Mouse (Mus musculus) lung, adult 18-20 months (tissue): ENCODE results near the gene Dock2.

Experiments
- DNase-seq, 2 experiments: peaks; one replicate each; pipeline ENCODE4 v3.0.0; 2022; ENCODE audit warnings: mixed read lengths in 2 of 2

The Dock2 gene

DNA sequence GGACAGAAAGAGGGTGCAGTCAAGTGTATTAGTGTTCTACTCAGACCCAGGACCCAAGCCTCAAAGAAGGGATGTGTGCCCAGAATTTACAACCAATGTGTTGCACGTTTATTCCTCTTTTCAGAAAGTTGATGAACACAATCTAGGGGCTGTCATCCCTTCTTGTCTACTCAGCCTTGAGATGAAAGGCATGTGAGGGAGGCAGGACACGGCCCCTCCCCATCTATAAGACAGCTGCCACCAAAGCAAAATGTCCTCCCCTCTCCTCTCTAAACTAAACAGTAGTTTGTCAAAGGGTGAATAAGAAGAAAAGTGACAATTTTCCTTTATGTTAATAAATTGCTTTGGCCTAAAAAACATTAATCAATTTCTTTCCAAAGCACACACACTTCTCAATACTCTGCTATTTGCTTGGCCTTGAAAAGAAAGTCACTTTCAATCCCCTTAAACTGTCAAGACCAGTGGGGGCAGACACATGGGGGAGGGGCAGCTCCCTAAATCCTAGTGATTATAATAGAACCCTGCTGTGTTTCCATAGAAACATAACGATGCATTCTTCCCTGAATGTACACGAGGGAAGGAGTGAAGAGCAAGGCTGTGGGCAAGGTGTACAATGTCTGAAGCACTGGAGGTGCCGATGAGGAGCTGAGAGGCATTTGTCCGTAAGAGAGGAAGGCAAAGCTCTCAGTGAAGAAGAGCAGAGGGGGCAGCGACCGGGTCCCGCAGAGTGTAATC is 367.6 kb downstream of the Dock2 start:
- DNase-seq: no peak

DNA sequence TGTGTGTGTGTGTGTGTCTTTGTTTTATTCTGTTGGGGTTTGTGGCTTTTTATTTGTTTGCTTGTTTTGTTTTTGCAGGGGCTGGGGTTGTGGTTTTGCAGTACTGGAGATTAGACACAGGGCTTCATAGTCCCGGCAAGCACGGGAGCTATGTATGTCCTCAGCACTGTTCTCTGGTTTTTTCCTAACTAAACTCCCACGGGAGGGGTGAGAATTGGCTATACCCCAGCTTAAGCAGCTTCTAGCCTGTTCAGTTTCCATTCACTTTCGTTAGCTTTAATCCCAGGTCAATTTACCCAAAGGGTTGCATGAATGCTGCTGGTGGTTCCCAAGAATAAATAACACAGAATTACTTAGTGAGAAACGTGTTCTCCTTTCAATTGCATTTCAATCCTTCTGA is 376.8 kb downstream of the Dock2 start:
- no peak for DNase-seq

DNA sequence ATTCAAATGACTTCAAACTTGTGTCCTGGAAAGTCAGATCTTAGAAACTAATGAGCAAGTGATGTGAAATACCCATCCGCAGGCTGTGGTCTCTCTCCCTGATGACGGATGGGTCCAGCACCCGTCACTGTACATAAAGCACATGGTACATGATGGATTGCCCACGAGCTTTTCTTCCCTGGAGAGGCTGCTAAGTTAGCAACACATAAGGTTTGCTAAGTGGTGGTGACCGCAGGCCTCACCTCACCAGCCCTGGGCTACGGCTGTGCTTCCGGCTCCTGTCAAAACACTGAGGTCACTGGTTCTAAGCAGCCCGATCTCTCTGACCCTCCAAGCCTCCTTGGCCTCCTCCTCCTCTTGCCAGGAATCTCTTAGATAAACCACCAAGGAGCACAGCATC is 377.4 kb downstream of the Dock2 start:
- no peak for DNase-seq

DNA sequence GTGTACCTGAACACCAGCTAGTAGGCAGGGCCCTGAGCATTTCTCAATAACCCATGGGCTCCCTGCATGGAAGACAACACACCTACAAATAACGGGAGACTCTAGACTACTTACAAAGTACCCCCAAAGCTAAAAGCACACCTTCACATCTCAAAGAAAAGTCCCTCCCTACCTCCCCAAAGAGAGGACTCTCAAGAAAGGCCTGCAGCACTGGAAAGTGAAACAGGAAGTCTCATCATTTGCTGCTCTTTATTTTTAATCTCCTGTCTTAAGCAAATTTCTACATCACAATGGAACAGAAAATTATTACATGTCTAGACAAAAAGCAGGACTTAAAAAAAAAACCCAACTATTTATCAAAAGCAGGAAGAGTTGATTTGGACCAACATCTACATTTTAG is 378.4 kb downstream of the Dock2 start:
- no peak for DNase-seq

DNA sequence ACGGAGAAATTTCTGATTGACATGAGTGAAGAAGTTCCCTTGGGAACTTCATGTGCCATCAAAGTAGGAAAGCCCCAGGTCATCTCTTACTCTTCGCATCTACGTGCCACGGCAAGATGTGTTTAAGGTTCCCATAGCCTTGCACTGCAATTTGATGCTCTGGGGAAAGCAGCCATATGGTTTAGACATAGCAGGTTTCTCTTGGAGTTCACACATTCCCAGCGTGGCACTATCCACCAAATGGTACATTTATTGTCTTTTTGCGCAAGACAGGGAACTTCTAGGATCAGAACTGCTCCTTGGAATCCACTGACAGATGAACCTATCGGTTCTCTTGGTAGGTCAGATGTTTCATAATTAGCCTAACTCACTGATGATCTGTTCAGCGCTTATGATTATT is 382.3 kb downstream of the Dock2 start:
- no peak for DNase-seq

DNA sequence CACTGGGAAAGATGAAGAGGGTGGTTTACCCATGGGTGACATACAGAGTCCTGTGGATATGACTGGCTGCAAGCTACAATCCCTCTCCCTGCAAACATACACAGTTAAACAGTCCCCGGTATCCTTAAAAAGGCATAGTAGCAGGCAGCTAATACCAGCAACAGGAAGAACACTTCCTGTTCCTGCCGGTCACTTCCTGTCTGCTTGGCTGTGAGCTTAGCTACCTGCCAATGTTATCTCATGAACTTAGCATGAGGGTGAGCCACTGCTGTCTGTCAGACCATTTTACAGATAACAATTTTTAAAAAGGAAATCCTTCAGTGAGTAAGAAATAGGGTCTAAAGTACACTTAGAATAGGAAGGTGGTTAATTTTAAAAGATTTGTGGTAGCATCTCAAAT is 385.1 kb downstream of the Dock2 start:
- no peak for DNase-seq

DNA sequence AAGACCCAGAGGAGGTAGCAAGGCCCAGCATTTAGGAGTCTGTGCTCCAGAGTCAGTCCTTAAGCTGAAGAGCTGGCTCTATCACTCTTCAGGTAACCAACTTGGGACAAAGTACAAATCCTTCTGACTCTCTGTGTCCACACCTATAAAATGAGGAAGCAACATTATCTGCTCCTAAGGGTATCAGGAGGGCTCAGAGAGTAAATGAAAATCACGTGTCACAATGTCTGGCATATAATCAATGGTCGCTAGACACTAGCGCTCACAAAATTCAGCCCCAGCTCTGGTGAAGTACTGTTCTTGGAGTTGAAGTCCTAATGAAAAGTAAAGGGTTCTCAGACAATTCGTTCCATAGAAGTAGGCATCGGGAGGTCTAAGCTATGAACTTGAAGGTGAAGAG is 386.0 kb downstream of the Dock2 start:
- no peak for DNase-seq

DNA sequence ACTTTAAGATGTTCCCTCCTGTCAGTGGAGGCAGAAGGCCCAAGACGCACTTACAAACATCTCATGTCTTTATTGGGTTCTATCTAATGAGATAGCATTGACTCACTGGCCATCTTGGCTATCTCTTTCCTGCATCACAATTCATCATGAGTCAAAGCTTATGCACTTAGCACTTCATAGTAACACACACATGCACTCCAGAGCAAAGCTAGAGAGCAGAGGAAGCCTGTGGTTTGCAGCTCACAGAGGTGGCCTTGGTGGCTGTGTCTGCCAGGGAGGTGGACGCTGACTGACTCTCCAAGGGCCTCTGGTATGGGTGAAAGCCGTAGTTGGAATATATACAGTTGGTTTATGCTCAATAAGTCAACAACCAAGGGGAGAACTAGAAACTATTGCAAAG is 387.9 kb downstream of the Dock2 start:
- no peak for DNase-seq

DNA sequence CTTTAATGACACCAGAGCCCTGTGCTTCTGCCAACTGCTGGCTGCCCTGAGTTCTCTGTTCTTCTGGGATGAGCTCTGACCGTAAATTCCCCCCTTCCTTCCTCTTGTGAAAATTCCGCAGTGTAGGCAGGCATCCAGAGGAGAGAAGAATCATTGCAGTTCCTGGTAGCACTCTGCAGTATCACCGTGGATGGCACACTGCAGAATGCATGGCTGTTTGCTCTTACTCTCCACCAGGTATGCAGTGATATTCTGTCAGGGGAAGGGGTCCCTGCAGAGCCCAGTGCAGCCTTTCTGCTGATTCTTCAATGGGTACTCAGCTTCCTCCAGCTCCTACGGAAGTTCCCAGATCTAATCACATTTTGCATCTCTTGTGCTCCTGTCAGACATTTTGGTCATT is 391.6 kb downstream of the Dock2 start:
- DNase-seq: no peak

DNA sequence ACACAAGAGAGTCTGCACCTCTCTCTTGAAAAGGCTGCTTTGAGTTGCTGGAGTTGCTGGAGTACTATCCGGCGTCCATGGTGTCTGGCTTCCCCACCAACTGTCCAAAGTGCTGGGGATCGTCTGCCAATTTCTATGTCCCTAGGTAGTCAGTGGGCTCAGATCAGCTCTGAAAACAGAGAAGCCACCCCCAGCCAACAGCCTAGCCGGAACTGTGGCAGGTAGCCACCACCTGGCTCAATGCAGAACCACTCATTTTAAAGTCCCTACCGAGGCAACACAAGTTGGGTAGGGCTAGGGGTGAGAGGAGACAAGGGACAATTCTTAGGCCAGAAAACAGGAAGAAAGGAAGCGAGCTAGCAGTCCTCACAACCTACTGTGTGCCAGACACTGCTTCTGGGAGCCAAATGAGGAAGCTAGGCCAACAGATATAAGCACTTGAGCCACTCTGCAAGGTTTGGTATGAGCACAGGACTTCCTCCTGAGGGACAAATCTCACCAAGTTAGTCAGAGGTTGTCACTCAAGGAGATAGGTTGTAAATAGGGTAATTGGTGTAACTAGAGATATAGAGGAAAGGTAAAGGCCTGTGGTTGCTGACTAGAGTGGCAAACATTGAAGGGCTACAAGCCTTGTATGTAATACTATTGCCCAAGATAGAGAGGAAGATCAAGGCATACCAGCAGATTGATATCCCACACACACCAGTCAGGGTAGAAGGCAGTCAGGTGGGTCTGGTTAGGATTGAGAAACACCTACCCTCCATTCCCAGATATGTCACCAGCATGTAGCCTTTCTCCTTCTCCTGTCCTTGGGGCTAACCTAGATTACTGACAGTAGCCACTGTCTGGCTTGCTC is 394.2 kb downstream of the Dock2 start:
- peak in 1 of 2 experiments; percentile 0 for DNase-seq

DNA sequence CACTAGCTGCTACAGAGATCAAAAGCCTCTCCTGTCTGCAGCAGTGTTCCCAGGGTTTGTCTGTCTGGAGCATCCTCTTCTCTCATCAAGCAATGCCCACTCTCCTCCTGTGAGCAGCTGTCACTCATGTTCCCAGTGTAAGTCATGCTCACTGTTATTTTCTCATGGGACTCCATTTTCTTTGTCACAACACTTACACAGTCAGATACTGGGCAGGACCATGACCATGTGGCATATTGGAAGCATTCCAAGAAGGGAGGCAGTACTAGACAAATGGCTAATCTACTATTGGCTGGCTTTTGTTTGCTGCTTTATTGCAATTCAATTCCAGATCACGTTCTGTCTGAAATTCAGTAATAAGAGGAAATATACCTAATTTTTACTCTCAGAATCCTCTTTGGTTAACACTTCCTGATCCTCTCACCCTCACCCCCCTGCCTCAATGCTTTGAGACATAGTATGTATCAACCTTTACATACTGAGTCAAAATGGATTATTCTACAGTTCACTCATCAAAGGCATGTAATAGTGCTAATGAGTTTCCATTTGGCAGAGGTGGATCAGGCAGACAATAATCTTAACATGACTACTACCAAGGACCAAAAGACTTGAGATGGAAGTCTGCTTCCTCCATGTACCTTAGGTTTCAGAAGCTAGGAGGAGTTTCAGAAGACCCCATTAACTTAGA is 398.5 kb downstream of the Dock2 start:
- no peak for DNase-seq

DNA sequence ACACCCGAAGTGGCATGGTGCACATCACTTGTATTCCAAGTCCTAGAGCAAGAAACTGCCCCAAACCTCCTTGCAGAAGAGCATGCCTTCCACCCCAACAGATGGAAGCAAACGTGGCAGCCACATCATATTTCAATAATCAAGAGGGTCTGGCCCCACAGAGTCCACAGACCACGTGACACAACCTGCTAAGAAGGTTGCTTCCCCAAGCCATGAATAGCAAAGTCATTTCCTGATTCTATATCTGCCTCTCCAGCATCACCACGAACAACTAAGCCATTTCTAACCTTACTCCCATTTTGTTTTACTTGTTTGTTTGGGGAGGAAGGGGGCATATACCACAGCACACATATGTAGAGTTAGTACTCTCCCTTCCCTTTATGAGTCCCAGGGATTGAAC is 399.5 kb downstream of the Dock2 start:
- no peak for DNase-seq

DNA sequence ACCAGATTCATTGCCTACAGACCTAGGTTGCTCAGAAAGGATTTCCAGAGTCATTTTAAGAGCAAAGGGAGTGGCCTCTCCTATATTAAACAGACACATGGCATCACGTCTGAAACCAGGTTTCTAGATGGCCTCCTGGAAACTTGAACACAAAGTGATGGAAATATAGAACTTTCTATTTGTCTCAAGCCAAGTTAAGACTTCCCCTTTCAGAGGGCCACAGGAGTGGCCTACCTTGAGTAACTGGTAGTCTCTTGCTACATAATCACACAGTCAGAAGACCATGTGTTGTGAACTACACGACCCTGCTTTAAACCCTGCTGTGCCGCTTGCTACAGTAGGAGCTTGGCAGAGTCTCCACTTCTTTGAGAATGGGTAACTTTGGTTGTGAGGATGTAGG is 400.2 kb downstream of the Dock2 start:
- no peak for DNase-seq

DNA sequence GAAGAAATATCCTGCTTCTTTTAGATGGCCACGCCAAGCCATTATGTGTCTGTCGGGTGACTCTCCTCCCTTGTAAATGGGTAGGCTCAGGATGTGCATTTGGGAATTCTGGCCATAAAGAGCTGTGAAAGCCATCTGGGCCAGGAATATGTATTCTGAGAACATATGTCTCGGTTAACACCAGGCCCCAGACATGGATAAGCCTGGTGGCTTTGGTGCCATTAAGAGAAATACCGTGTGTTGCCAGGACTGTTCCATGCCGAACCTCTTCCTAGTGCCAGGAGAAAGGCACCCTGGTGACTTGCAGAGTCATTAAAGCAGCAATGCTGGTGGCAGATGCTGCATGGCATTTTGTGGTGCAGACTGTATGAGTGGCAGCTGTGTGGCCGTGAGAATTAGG is 406.0 kb downstream of the Dock2 start:
- no peak for DNase-seq

DNA sequence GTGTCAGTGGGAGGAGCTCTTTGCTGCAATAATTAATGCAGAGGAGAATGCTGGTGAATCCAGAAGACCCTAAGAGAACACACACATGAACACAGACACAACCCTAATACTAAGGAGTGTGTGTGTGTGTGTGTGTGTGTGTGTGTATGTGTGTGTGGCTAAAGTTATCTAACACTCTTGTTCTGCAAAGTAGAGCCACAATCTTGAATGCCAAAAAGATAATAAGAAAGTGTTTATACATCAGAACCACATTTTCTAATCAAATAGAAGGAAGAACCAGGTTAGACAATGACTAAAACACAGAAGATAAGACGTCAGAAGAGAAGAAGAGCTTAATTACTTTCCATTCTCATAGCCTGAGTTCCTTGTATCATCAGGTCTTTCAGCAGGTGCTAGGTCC is 408.1 kb downstream of the Dock2 start:
- no peak for DNase-seq

DNA sequence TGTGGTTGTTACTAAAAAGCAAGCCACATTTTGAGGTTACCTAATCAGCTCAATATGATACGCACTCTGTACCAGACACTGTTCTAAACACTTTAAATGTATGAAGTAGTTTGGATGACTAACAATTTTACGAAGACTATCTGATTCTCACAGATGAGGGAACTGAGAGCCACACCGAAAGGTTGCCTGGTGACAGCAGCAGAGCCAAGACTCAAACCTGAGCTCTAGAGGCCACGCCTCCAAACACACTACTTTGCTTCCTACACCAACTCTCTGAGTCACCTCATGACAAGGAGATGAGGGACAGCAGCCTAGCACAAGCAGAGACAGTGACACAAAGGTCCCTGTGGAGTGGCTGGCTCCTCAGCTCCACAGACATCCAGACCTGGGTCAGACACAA is 411.5 kb downstream of the Dock2 start:
- no peak for DNase-seq

DNA sequence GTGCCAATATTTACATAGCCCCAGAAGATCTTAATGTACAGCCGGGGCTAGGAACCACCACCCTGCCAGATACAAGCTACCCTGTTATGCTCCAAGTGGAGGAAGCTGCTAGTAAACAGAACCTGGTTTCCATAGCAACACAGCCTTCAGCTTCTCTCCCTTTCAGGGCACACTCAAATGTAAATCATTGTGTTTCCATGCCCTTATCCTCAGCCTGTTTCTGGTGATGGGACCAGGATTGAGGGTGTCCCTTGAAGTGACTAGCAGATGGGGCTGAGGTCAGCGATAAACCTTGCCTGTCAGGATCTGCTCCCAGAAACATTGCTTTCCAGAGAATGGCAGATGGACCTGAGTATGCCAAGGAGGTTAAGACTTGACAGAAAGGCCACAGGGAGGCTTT is 427.6 kb downstream of the Dock2 start:
- no peak for DNase-seq

DNA sequence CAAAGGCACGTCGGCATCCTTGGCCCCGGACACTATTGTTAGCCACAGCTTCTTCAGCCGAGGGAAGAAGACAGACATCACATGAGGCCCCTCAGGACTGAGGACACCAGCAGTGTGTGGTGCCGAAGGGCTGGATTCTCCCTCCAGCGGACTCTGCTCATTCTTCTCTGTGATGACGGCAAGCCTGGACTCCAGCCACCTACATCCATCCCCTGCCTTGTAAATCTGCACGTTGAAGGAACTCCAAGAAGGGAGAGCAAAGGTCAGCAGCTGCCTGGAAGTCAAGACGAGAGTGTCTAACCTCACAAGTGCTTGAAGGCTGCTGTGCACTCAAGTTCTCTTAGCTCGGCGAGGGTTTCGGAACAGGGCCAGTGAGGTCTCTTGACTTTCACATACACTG is 428.3 kb downstream of the Dock2 start:
- no peak for DNase-seq

DNA sequence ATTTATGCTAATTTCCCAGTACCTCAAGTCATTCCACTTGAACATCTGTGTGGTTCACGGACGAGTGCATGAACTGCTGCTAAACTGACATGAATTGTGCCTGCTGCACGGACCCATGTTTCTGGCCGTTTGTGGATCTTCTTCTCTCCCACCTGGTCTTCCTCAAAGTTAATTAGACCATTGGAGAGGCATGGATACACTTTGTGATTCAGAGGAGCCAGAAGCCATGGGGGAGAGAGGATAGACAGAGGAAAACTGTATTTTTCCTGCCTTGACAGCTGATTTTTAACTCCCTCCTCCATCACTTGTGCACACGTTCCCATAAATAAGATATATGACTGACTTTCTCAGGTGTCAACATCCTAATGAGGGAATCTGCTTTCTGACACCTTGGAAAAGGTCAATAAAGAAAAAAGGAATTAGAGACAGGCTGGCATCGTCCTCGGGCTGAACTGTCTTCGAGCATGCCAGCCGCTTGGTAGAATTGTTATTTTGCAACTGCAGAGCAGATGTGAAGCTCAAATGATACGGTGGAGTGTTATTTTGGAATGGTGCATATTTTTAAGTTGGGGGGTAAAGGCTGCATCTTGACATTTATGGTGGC is 434.1 kb downstream of the Dock2 start:
- DNase-seq: no peak

DNA sequence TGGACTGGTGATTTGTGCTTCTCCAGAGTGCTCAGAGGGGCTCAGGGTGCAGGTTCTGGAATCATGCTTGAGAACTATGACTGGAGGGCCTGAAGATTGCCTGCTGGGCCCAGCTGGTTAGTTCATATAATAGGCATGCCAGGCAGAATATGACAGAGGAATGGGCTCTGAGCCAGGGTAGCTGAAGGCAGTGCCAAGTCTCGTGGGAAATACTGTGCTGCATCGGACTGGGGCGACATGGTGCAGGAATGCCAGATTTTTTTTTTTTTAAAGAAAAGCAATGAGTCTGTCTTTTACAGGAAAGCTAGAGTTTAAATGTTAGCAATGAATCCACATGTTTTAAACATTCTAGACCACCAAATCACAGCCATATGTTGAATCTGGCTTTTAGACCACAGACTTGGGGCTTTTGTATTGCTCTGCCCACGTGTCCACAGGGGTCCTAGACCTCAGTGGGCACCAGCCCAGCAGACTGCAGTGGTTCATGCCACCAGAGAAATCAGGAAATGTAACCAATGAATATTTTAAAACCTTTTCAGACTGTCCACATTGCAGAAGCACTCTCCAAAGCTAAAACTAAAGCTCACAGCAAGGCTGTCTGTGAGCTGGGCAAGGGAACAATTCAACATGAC is 435.3 kb downstream of the Dock2 start:
- DNase-seq: no peak

DNA sequence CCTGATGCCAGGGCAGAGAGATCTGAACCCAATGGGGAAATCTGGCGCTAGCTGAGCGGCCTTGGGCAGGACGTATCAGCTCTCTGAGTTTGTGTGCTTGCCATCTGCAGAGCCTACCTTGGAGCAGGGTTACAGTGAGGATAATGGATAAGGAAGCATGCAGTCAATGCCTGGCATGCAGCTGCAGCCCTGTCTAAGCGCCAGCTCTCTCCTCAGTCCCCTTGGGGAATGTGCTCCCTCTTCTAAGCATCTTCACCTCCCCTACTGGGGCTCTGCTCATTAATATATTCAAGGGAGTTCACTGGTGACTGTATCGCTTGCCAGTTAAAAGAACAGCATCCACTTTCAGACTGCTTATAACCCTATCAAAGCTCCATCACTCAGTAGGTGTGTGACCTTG is 439.4 kb downstream of the Dock2 start:
- no peak for DNase-seq

DNA sequence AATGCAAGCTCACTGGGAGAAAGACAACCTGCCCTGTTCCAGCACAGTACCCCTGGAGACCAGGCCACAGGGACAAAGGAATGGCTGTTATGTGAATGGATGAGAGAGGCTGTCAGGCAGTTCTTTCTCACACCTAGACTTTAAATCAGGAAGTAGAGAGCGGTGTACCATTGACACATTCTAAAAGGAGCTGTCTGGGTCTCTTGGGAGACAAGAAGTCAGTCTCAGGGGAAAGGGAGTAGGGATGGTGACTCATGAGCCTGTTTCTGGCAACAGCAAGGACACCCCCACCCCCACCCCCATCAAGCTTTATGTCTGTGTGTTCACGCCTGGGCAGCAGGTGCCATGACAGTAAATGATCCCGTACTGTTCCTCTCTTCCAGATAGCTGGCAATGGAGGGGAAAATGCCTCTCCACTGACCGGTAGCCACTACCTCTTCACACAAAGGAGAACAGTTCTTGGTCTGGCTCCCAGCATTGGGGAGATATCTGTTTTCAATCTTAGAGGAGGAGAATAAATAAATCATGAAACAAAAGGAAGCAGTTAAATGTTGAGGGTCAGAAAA is 439.9 kb downstream of the Dock2 start:
- no peak for DNase-seq

DNA sequence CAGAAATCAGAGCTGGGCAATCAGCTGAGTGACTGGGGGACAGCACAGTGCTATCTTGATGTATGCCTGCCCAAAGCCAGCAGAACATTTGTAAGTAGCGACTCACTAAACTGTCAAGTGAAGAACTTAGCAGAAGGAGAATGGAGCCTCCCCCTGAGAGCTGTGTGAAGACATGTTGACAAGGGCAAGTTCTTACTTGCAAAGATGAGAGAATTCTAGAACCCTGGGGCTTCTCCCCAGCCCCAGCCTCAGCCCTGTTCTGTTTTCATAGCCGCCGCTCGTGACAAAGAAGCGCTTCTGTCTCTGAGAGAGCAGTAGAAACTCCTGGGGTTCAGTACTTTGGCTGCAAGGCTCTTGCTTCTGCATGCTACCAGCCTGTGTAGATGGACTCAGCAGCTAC is 444.0 kb downstream of the Dock2 start:
- DNase-seq: no peak
